Mouse (Mus musculus): ENCODE measurements around the gene Tnfsf15. TPM values are rescaled to one million over a fixed set of nuclear protein-coding genes. Genes with fewer than 3 reads are reported as not detected.

Tnfsf15 gene
- total and polyA plus RNA-seq, 3 experiments = 63.3 to 127 (median 93.9) TPM

DNA sequence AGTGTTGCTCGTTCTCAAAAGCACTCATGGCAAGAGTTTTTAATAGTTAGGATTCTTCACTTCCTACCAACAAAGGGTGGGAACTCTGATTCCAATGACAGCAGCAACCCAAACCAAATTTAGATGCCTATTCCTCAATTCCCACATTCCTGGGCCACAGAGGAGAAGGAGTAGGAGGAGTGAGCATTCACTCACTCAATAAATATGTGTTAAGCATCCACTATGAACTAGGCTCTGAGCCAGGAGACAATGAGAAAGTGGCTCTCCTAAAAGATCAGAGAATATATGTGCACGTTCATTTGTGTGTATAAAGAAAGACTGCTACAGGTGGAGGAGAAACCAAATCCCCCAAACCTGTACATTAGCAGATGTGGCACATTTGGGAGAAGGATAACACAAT, 40.6 kb upstream of the Tnfsf15 start:
- Histone ChIP-seq H3K9ac (ENCODE audit: insufficient read depth, low read depth) (no peak overlapping the region), H3K4me2 (ENCODE audit: insufficient read depth, low read depth, poor library complexity, severe bottlenecking) (no peak overlapping the region), H3K4me1 (ENCODE audit: control insufficient read depth in 1 of 2, insufficient read depth in 2 of 2) (peaks cover 3 to 12% of the 10 kb centered on the region in 2 experiments; a peak in 3 of 4 replicates), H3K27ac (ENCODE audit: insufficient read depth, low read depth) (no peak overlapping the region), H3K9me3 (replicated peaks; ENCODE audit: low read length) (no peaks in the 10 kb centered on the region), H3K79me2 (replicated peaks; ENCODE audit: control insufficient read depth, extremely low read depth, insufficient read depth, poor library complexity, severe bottlenecking) (no peaks in the 10 kb centered on the region), H3K27me3 (replicated peaks) (no peaks in the 10 kb centered on the region), H3K36me3 (replicated peaks in 1 of 2; ENCODE audit: control insufficient read depth in 1 of 2, insufficient read depth in 1 of 2, low read length in 1 of 2) (no peaks in the 10 kb centered on the region), H3K4me3 (replicated peaks in 1 of 3; ENCODE audit: low read depth in 2 of 3, low read length in 2 of 3, poor library complexity in 1 of 3) (no peak overlapping the region)
- no peak for DNase-seq (ENCODE audit: extremely low read depth)
- TF ChIP-seq ZC3H11A (IDR thresholded peaks at IDR 0.05; ENCODE audit: low read depth, low read length) (no peak), GABPA (IDR thresholded peaks at IDR 0.05; ENCODE audit: insufficient replicate concordance, low read depth, low read length) (no peak), POLR2AphosphoS2 (IDR thresholded peaks at IDR 0.05; ENCODE audit: low read depth, low read length) (no peak), USF2 (conservative IDR thresholded peaks at IDR 0.05; ENCODE audit: low read depth, low read length) (no peak), CTCF (conservative IDR thresholded peaks at IDR 0.05 in 1 of 2, IDR thresholded peaks at IDR 0.05 in 1 of 2; ENCODE audit: low read depth in 2 of 2, low read length in 2 of 2) (no peak), JUN (IDR thresholded peaks at IDR 0.05; ENCODE audit: insufficient read depth, low read depth, low read length) (no peak), ETS1 (conservative IDR thresholded peaks at IDR 0.05; ENCODE audit: low read depth, low read length) (no peak), NRF1 (IDR thresholded peaks at IDR 0.05; ENCODE audit: low read depth, low read length) (no peak), UBTF (IDR thresholded peaks at IDR 0.05; ENCODE audit: low read depth, low read length) (no peak), NELFE (IDR thresholded peaks at IDR 0.05; ENCODE audit: low read depth, low read length) (no peak), CHD1 (IDR thresholded peaks at IDR 0.05; ENCODE audit: low read depth, low read length) (no peak), HCFC1 (IDR thresholded peaks at IDR 0.05; ENCODE audit: low read depth, low read length) (no peak), SMC3 (IDR thresholded peaks at IDR 0.05; ENCODE audit: low read depth, low read length) (no peak), ZMIZ1 (IDR thresholded peaks at IDR 0.05; ENCODE audit: low read depth, low read length) (no peak), CHD2 (IDR thresholded peaks at IDR 0.05; ENCODE audit: low read length) (no peak), SIN3A (IDR thresholded peaks at IDR 0.05; ENCODE audit: low read length) (no peak), TCF12 (IDR thresholded peaks at IDR 0.05; ENCODE audit: low read depth, low read length) (no peak), IRF4 (IDR thresholded peaks at IDR 0.05; ENCODE audit: low read depth, low read length) (no peak), BHLHE40 (IDR thresholded peaks at IDR 0.05; ENCODE audit: low read depth, low read length) (no peak)
- in situ Hi-C loops (cut with MboI; ENCODE audit: low pct_ligation_motif_present, low pct_unique_long_range_greater_than_20kb, low sequenced_read_pairs) (no loop called here), dilution Hi-C loops (cut with MboI; ENCODE audit: extremely low pct_ligation_motif_present, extremely low pct_unique_long_range_greater_than_20kb, low sequenced_read_pairs) (no loop called here)

DNA sequence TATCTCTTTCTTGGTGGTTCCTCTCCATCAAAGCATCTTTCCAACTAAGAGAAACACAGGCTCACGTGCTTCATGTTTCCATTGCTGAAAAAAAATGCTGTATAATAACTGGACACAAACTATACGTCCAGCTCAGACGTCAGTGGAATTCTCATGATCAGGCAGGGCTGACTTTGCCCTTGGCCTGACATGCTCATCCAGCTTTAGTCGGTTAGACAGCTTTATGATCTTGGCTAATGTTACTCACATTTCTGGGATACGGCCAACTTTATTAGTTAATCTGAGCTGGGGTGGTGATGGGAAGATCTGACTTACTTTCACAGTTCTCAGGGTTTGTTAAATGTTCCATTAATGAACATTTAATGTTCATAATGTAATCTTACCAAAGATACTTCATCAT, 38.9 kb upstream of the Tnfsf15 start:
- Histone ChIP-seq H3K79me2 (replicated peaks; ENCODE audit: control insufficient read depth, extremely low read depth, insufficient read depth, poor library complexity, severe bottlenecking) (no peaks in the 10 kb centered on the region), H3K4me1 (ENCODE audit: control insufficient read depth in 1 of 2, insufficient read depth in 2 of 2) (peaks cover 3 to 12% of the 10 kb centered on the region in 2 experiments; a peak in 3 of 4 replicates), H3K9me3 (replicated peaks; ENCODE audit: low read length) (no peaks in the 10 kb centered on the region), H3K36me3 (replicated peaks in 1 of 2; ENCODE audit: control insufficient read depth in 1 of 2, insufficient read depth in 1 of 2, low read length in 1 of 2) (no peaks in the 10 kb centered on the region), H3K9ac (ENCODE audit: insufficient read depth, low read depth) (no peak overlapping the region), H3K27ac (ENCODE audit: insufficient read depth, low read depth) (no peak overlapping the region), H3K4me3 (replicated peaks in 1 of 3; ENCODE audit: low read depth in 2 of 3, low read length in 2 of 3, poor library complexity in 1 of 3) (no peak overlapping the region), H3K27me3 (replicated peaks) (no peaks in the 10 kb centered on the region), H3K4me2 (ENCODE audit: insufficient read depth, low read depth, poor library complexity, severe bottlenecking) (no peak overlapping the region)
- in situ Hi-C loops (cut with MboI; ENCODE audit: low pct_ligation_motif_present, low pct_unique_long_range_greater_than_20kb, low sequenced_read_pairs) (no loop called here), dilution Hi-C loops (cut with MboI; ENCODE audit: extremely low pct_ligation_motif_present, extremely low pct_unique_long_range_greater_than_20kb, low sequenced_read_pairs) (no loop called here)
- no peak for DNase-seq (ENCODE audit: extremely low read depth)
- TF ChIP-seq MEF2A (IDR thresholded peaks at IDR 0.05; ENCODE audit: borderline replicate concordance, low read depth, low read length) (no peak), ZKSCAN1 (IDR thresholded peaks at IDR 0.05; ENCODE audit: borderline replicate concordance, low read depth, low read length) (no peak), CTCF (conservative IDR thresholded peaks at IDR 0.05 in 1 of 2, IDR thresholded peaks at IDR 0.05 in 1 of 2; ENCODE audit: low read depth in 2 of 2, low read length in 2 of 2) (no peak), JUND (conservative IDR thresholded peaks at IDR 0.05; ENCODE audit: low read depth, low read length) (no peak), BHLHE40 (IDR thresholded peaks at IDR 0.05; ENCODE audit: low read depth, low read length) (no peak), POLR2AphosphoS2 (IDR thresholded peaks at IDR 0.05; ENCODE audit: low read depth, low read length) (no peak), HCFC1 (IDR thresholded peaks at IDR 0.05; ENCODE audit: low read depth, low read length) (no peak), JUN (IDR thresholded peaks at IDR 0.05; ENCODE audit: insufficient read depth, low read depth, low read length) (no peak), RAD21 (IDR thresholded peaks at IDR 0.05; ENCODE audit: low read depth, low read length) (no peak), SMC3 (IDR thresholded peaks at IDR 0.05; ENCODE audit: low read depth, low read length) (no peak), ZMIZ1 (IDR thresholded peaks at IDR 0.05; ENCODE audit: low read depth, low read length) (no peak), E2F4 (IDR thresholded peaks at IDR 0.05; ENCODE audit: insufficient replicate concordance, low read depth, low read length) (no peak), PAX5 (IDR thresholded peaks at IDR 0.05; ENCODE audit: low read length) (no peak), ZC3H11A (IDR thresholded peaks at IDR 0.05; ENCODE audit: low read depth, low read length) (no peak), MAX (IDR thresholded peaks at IDR 0.05; ENCODE audit: low read length) (no peak), EP300 (IDR thresholded peaks at IDR 0.05; ENCODE audit: low read length) (no peak), MYC (IDR thresholded peaks at IDR 0.05; ENCODE audit: low read depth, low read length) (no peak), POLR2A (IDR thresholded peaks at IDR 0.05; ENCODE audit: low read depth, low read length) (no peak), SIN3A (IDR thresholded peaks at IDR 0.05; ENCODE audit: low read length) (no peak), NRF1 (IDR thresholded peaks at IDR 0.05; ENCODE audit: low read depth, low read length) (no peak)

Data from CH12.LX (cell line).